Mouse (Mus musculus): ENCODE data around the gene Ppp1r7. TPM values are rescaled to one million over a fixed set of nuclear protein-coding genes. Genes with fewer than 3 reads are reported as not detected.

The Ppp1r7 gene
- polyA plus RNA-seq, 1 experiment from 2014 or later = 53.1 TPM

DNA sequence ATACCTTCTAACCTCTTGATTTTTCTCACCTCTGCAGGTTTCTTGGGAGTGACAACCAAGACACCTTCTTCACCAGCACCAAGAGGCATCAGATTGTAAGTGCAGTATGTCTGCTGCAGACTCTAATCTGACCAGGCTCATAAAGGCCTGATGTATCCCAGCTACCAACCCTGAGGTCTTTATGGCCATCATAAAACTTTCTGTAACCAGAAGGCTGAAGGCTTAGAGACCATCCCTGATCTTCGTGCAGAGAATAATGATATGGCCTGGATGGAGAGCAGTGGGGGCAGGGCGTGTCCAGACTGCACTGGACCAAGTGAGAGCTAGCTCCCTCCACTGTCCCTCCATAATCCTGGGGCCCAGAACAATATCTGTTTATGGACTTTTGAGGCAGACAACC lies 44.5 kb downstream of the Ppp1r7 start:
- H3K9me3 ChIP-seq (replicated peaks; ENCODE audit: control insufficient read depth, low read length, poor library complexity, severe bottlenecking) = no peaks in the 10 kb centered on the region
- H3K27me3 ChIP-seq (ENCODE audit: control insufficient read depth, insufficient read depth, low read depth, low read length) = no peaks in the 10 kb centered on the region
- H3K4me2 ChIP-seq (ENCODE audit: low read length) = no peak overlapping the region
- no peak overlapping the region for H3K9ac ChIP-seq (ENCODE audit: low read depth, low read length)
- H3K36me3 ChIP-seq (ENCODE audit: control insufficient read depth, insufficient read depth, low read length) = no peaks in the 10 kb centered on the region
- no peak for ATAC-seq
- H3K4me1 ChIP-seq (ENCODE audit: control insufficient read depth, insufficient read depth, low read length) = no peaks in the 10 kb centered on the region
- no peak overlapping the region for H3K27ac ChIP-seq (ENCODE audit: low read length)
- 85% methylated on average over 2 of the region's 2 CpGs for WGBS
- H3K4me3 ChIP-seq (ENCODE audit: low read depth, low read length) = no peak overlapping the region

DNA sequence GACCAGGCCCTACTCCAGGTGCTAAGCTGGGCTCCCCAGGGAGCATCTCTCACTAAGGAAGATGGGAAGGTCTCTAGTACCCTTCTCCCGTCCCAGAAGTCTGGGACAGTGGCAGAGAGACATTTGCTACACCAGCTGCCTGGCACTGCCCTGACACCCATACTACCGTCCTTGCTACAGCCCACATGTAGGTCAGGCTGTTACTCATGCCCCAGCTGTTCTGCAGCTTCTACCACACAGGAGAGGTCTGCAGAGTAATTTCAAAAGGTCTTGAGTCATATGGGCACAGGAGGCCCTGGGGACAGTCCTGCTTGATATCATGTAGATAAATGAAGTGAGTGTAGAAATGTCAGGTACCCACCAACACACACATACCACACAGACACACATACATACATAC lies 46.3 kb downstream of the Ppp1r7 start:
- Histone ChIP-seq H3K9ac (ENCODE audit: low read depth, low read length) (no peak overlapping the region), H3K36me3 (ENCODE audit: control insufficient read depth, insufficient read depth, low read length) (no peaks in the 10 kb centered on the region), H3K4me2 (ENCODE audit: low read length) (no peak overlapping the region), H3K27ac (ENCODE audit: low read length) (no peak overlapping the region), H3K9me3 (replicated peaks; ENCODE audit: control insufficient read depth, low read length, poor library complexity, severe bottlenecking) (no peaks in the 10 kb centered on the region), H3K4me3 (ENCODE audit: low read depth, low read length) (no peak overlapping the region), H3K4me1 (ENCODE audit: control insufficient read depth, insufficient read depth, low read length) (no peaks in the 10 kb centered on the region), H3K27me3 (ENCODE audit: control insufficient read depth, insufficient read depth, low read depth, low read length) (no peaks in the 10 kb centered on the region)
- ATAC-seq = no peak
- whole genome bisulfite sequencing = 86% methylated on average over 2 of the region's 2 CpGs

GRCm38 (mm10) chr1:93401191-93402052 lies 58.8 kb downstream of the Ppp1r7 start:
- no peak for ATAC-seq
- H3K4me3 ChIP-seq (ENCODE audit: low read depth, low read length) = peak overlapping the region; percentile 27
- no peaks in the 10 kb centered on the region for H3K4me1 ChIP-seq (ENCODE audit: control insufficient read depth, insufficient read depth, low read length)
- no peaks in the 10 kb centered on the region for H3K27me3 ChIP-seq (ENCODE audit: control insufficient read depth, insufficient read depth, low read depth, low read length)
- H3K27ac ChIP-seq (ENCODE audit: low read length) = no peak overlapping the region
- 25% methylated on average over 38 of the region's 38 CpGs for WGBS
- no peaks in the 10 kb centered on the region for H3K9me3 ChIP-seq (replicated peaks; ENCODE audit: control insufficient read depth, low read length, poor library complexity, severe bottlenecking)
- H3K9ac ChIP-seq (ENCODE audit: low read depth, low read length) = peak overlapping the region; percentile 30; the same call in 1 of the 2 replicates
- H3K36me3 ChIP-seq (ENCODE audit: control insufficient read depth, insufficient read depth, low read length) = peaks cover 2% of the 10 kb centered on the region; the same call in 1 of the 2 replicates
- H3K4me2 ChIP-seq (ENCODE audit: low read length) = peak overlapping the region; percentile 47

DNA sequence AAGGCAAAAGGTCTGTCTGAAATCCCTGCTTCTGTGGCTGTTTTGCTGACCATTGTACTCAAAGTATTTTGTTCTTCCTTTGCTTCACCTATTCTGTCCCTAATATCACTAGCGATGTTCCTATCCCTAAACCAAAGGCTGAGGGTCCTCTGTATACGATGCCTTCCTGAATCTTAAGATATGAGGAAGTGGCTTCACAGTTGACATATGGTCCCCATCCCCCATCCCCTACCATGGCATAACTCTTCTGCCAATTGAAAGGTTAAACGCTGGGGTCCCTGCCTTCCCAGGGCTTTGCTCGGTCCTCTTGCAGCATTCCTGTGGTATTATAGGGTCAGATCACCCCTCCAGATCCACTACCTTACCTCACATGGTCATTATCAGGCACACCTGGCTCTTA lies 60.7 kb downstream of the Ppp1r7 start:
- Histone ChIP-seq H3K4me3 (ENCODE audit: low read depth, low read length) (no peak overlapping the region), H3K4me1 (ENCODE audit: control insufficient read depth, insufficient read depth, low read length) (no peaks in the 10 kb centered on the region), H3K4me2 (ENCODE audit: low read length) (no peak overlapping the region), H3K27ac (ENCODE audit: low read length) (no peak overlapping the region), H3K9ac (ENCODE audit: low read depth, low read length) (no peak overlapping the region), H3K9me3 (replicated peaks; ENCODE audit: control insufficient read depth, low read length, poor library complexity, severe bottlenecking) (no peaks in the 10 kb centered on the region), H3K36me3 (ENCODE audit: control insufficient read depth, insufficient read depth, low read length) (peaks cover 21% of the 10 kb centered on the region), H3K27me3 (ENCODE audit: control insufficient read depth, insufficient read depth, low read depth, low read length) (no peaks in the 10 kb centered on the region)
- WGBS = 87% methylated on average over 4 of the region's 4 CpGs
- ATAC-seq = no peak

Small RNA genes within 50 kb of the gene (microRNA-seq; reads per million reads assigned to microRNA genes)
- gene Mir6345 (not detected), gene Mir6902 (not detected)

Other genes with a start within 250 kb of the Ppp1r7 start
- gene Kif1a, start 240.9 kb upstream of the Ppp1r7 start, polyA plus RNA-seq (2015; fragmentation: Nextera tagmentation; extraction: Ambion mirVana) = 514 and 519 TPM in 2 replicates
- not detected in 2 replicates for gene Agxt, start 207.6 kb upstream of the Ppp1r7 start, polyA plus RNA-seq (2015; fragmentation: Nextera tagmentation; extraction: Ambion mirVana)
- 0.11 TPM in 1 of 2 replicates, not detected in the other for gene 2310007B03Rik, start 181.9 kb upstream of the Ppp1r7 start, polyA plus RNA-seq (2015; fragmentation: Nextera tagmentation; extraction: Ambion mirVana)
- gene Crocc2, start 174.1 kb upstream of the Ppp1r7 start, polyA plus RNA-seq (2015; fragmentation: Nextera tagmentation; extraction: Ambion mirVana) = 0.51 and 0.74 TPM in 2 replicates
- 5.5 and 6.2 TPM in 2 replicates for gene Sned1, start 107.0 kb upstream of the Ppp1r7 start, polyA plus RNA-seq (2015; fragmentation: Nextera tagmentation; extraction: Ambion mirVana)
- gene Mterf4, start 36.9 kb upstream of the Ppp1r7 start, polyA plus RNA-seq (2015; fragmentation: Nextera tagmentation; extraction: Ambion mirVana) = 32.2 and 34.9 TPM in 2 replicates
- 6.8 and 7.9 TPM in 2 replicates for gene Pask, start 628 bp downstream of the Ppp1r7 start, polyA plus RNA-seq (2015; fragmentation: Nextera tagmentation; extraction: Ambion mirVana)
- gene Ano7, start 31.1 kb downstream of the Ppp1r7 start, polyA plus RNA-seq (2015; fragmentation: Nextera tagmentation; extraction: Ambion mirVana) = 0.92 and 1.2 TPM in 2 replicates
- 53.5 and 66.7 TPM in 2 replicates for gene Hdlbp, start 136.0 kb downstream of the Ppp1r7 start, polyA plus RNA-seq (2015; fragmentation: Nextera tagmentation; extraction: Ambion mirVana)
- gene Farp2, start 169.2 kb downstream of the Ppp1r7 start, polyA plus RNA-seq (2015; fragmentation: Nextera tagmentation; extraction: Ambion mirVana) = 3.8 and 4.4 TPM in 2 replicates